Mouse (Mus musculus) liver, adult 2 months (tissue): Measurements from ENCODE around the gene Dazap2.

Experiments used
- CTCF ChIP-seq: fragments of 200-500 bp; IDR thresholded peaks from 2 replicates; pipeline ENCODE4 v1.5.1; 2011; ENCODE audit warnings: low read depth, low read length, control low read depth
- POLR2A ChIP-seq: fragments of 200-500 bp; IDR thresholded peaks from 2 replicates; pipeline ENCODE4 v1.6.1; 2011; ENCODE audit warnings: low read length, control low read depth; ENCODE audit not compliant: insufficient read depth; ENCODE audit errors: extremely low read depth

DNA sequence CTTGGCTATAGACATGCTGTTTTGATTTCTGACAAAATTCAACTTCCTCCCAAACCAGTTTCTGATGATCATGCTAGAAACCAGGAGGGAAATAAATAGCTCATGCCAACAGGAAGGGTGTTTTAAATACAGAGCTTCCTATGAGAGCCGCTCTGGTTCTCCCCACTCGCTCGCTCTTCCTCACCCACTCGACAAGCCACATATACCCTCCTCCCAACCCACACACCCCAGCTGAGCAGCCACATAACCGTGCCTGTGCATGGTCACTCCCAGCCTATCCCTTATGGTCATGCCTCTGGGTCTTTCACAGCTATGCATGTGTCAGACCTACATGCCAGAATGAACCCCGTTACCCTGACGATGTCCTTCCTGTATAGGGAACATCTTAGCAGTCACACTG lies 7.0 kb downstream of the Dazap2 start:
- TF ChIP-seq CTCF (no peak), POLR2A (no peak)
